Mouse (Mus musculus) bone marrow, adult 2 months (tissue): ENCODE measurements around the gene Sag.

Experiments used
- CTCF ChIP-seq: fragments of 200-500 bp; IDR thresholded peaks from 2 replicates; pipeline ENCODE4 v1.5.1; 2011; ENCODE audit warnings: low read length, control low read depth; ENCODE audit not compliant: control insufficient read depth, insufficient read depth
- POLR2A ChIP-seq: fragments of 200-500 bp; IDR thresholded peaks from 2 replicates; pipeline ENCODE4 v1.6.1; 2011; ENCODE audit warnings: low read depth, mild to moderate bottlenecking, control low read depth, low read length, borderline replicate concordance; ENCODE audit not compliant: control insufficient read depth

DNA sequence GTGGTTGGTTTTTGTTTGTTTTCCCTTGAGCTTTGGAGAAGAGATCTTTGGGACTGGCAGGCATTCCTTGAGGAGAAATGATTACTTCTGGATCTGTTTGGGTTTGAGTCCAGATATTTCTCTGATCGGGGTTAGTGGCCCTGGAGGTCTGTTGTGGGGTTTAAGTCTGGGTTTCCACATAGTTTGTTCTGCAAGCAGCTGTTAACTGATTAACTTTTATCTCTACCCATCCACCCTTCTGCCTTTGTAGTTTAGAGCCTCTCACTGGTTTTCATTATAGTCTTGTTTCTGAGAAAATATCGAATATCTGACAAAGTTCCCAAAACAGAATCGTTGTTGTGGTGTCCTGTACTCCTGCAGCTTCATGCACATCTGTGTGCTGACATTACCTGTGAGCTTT lies 39.7 kb upstream of the Sag start:
- TF ChIP-seq CTCF (no peak), POLR2A (no peak)
